Mouse (Mus musculus) layer of hippocampus, adult 8-10 months (tissue): ENCODE measurements around the gene Fbxw2. TPM values are rescaled to one million over a fixed set of nuclear protein-coding genes. Genes with fewer than 3 reads are reported as not detected.
"Not testable (repeated sequence)": the region's sequence is repeated elsewhere in the genome, so short reads cannot be mapped to it uniquely, and the experiment has no call there.

Source experiments
- DNase-seq, 2 experiments: peaks; one replicate each; pipeline ENCODE4 v3.0.0; 2022; ENCODE audit warnings: low spot score in 2 of 2
- total RNA-seq, 4 experiments: library from RNA; stranded (reverse); gene quantifications; 2 replicates each; pipeline ENCODE4 v1.2.4; 2022

Fbxw2 gene
- total RNA-seq, 4 experiments from 2014 or later: 72.9 to 81.7 (median 77.2) TPM

GRCm38 (mm10) chr2:34812706-34813105 is 13.4 kb downstream of the Fbxw2 start:
- DNase-seq: no peak

- DNase-seq: no peak
Measured at GRCm38 (mm10) chr2:34810775-34811174, 15.3 kb downstream of the Fbxw2 start.

- no peak for DNase-seq
Measured at GRCm38 (mm10) chr2:34809568-34809967, 16.5 kb downstream of the Fbxw2 start.

GRCm38 (mm10) chr2:34808057-34808456 is 18.1 kb downstream of the Fbxw2 start:
- DNase-seq: no peak

- no peak for DNase-seq
Measured at GRCm38 (mm10) chr2:34805364-34805950, 20.7 kb downstream of the Fbxw2 start.

GRCm38 (mm10) chr2:34804815-34805214 is 21.3 kb downstream of the Fbxw2 start:
- DNase-seq: no peak

- no peak for DNase-seq
Measured at GRCm38 (mm10) chr2:34804172-34804571, 21.9 kb downstream of the Fbxw2 start.

GRCm38 (mm10) chr2:34803746-34804145 is 22.4 kb downstream of the Fbxw2 start:
- no peak for DNase-seq

GRCm38 (mm10) chr2:34802565-34803245 is 23.4 kb downstream of the Fbxw2 start:
- DNase-seq: not testable (repeated sequence)

- DNase-seq: peak; percentile 98 to 99
Measured at GRCm38 (mm10) chr2:34801516-34802482, 24.3 kb downstream of the Fbxw2 start.

- no peak for DNase-seq
Measured at GRCm38 (mm10) chr2:34800371-34800770, 25.7 kb downstream of the Fbxw2 start.

GRCm38 (mm10) chr2:34799357-34800256 is 26.5 kb downstream of the Fbxw2 start, which contains the start of gene Rabepk:
Gene Rabepk (minus strand): TSS chr2:34799912.
- peak; percentile 55 to 64 for DNase-seq

GRCm38 (mm10) chr2:34795426-34795825 is 30.7 kb downstream of the Fbxw2 start:
- DNase-seq: no peak

- DNase-seq: no peak
Measured at GRCm38 (mm10) chr2:34794511-34794910, 31.6 kb downstream of the Fbxw2 start.

- not testable (repeated sequence) for DNase-seq
Measured at GRCm38 (mm10) chr2:34792543-34792942, 33.6 kb downstream of the Fbxw2 start.

GRCm38 (mm10) chr2:34790282-34790681 is 35.8 kb downstream of the Fbxw2 start:
- no peak for DNase-seq

- DNase-seq: no peak
Measured at GRCm38 (mm10) chr2:34784085-34784484, 42.0 kb downstream of the Fbxw2 start.

- no peak for DNase-seq
Measured at GRCm38 (mm10) chr2:34783064-34784020, 42.8 kb downstream of the Fbxw2 start.

- DNase-seq: no peak
Measured at GRCm38 (mm10) chr2:34777237-34777868, 48.8 kb downstream of the Fbxw2 start.
